Mouse (Mus musculus): ENCODE results near the gene Ppp4c. TPM values are rescaled to one million over a fixed set of nuclear protein-coding genes. Genes with fewer than 3 reads are reported as not detected.

Gene Ppp4c
- polyA plus RNA-seq, 1 experiment, result 189 TPM

DNA sequence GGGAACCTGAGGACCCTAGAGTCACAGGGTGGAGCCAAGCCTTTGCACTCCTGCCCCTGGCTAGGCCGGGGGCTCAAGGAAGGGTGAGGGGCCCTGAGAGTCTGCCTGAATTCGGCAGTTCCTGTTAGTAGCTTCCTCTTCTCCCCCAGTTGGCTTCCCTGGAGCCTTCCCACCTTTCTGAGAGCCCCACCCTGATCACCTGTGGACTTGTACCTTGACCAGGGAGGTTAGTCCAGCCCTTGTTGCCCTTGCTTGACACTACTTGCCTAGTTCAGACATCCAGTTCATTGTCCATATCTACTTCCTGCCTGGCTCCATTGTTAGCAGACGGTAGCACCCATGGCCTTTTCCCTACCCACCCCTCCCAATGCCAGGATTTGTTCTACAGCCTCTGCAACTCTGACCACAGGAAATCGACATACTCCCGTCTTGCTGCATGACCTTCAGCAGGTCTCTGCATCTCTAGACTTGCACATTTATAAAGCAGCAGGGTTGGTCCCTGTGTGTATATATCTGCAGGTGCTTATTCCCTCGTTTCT, 30.7 kb downstream of the Ppp4c start:
- Histone ChIP-seq H3ac (ENCODE audit: control insufficient read depth, insufficient read length, low read depth) (no peak overlapping the region), H3K36me3 (ENCODE audit: control insufficient read depth, insufficient read depth) (peaks cover 15% of the 10 kb centered on the region), H3K27me3 (ENCODE audit: control insufficient read depth, insufficient read depth, insufficient read length) (no peaks in the 10 kb centered on the region), H3K79me3 (ENCODE audit: low read depth) (peaks cover 1% of the 10 kb centered on the region), H3K4me3 (ENCODE audit: insufficient read depth, poor library complexity, severe bottlenecking) (no peak overlapping the region), H3K79me2 (ENCODE audit: control insufficient read depth, insufficient read depth) (peaks cover 22% of the 10 kb centered on the region)
- TF ChIP-seq FOSL1 (IDR thresholded peaks at IDR 0.05; ENCODE audit: insufficient read depth, low read length, poor library complexity, severe bottlenecking) (no peak), CTCF (IDR thresholded peaks at IDR 0.05; ENCODE audit: control insufficient read depth, insufficient read depth, insufficient read length) (no peak), MYOG (IDR thresholded peaks at IDR 0.05; ENCODE audit: control insufficient read depth, extremely low read depth, insufficient read length) (no peak), MAX (IDR thresholded peaks at IDR 0.05) (no peak), MYOD1 (IDR thresholded peaks at IDR 0.05; ENCODE audit: control insufficient read depth, insufficient read length, low read depth) (no peak), USF1 (IDR thresholded peaks at IDR 0.05; ENCODE audit: low read depth) (no peak), CEBPB (IDR thresholded peaks at IDR 0.05; ENCODE audit: low read depth) (no peak)

- Histone ChIP-seq H3K79me3 (ENCODE audit: low read depth) (peaks cover 1% of the 10 kb centered on the region), H3K36me3 (ENCODE audit: control insufficient read depth, insufficient read depth) (peaks cover 11% of the 10 kb centered on the region), H3K27me3 (ENCODE audit: control insufficient read depth, insufficient read depth, insufficient read length) (no peaks in the 10 kb centered on the region), H3K4me3 (ENCODE audit: insufficient read depth, poor library complexity, severe bottlenecking) (no peak overlapping the region), H3K79me2 (ENCODE audit: control insufficient read depth, insufficient read depth) (peaks cover 22% of the 10 kb centered on the region), H3ac (ENCODE audit: control insufficient read depth, insufficient read length, low read depth) (no peak overlapping the region)
- TF ChIP-seq MYOD1 (IDR thresholded peaks at IDR 0.05; ENCODE audit: control insufficient read depth, insufficient read length, low read depth) (no peak), FOSL1 (IDR thresholded peaks at IDR 0.05; ENCODE audit: insufficient read depth, low read length, poor library complexity, severe bottlenecking) (no peak), CEBPB (IDR thresholded peaks at IDR 0.05; ENCODE audit: low read depth) (no peak), MYOG (IDR thresholded peaks at IDR 0.05; ENCODE audit: control insufficient read depth, extremely low read depth, insufficient read length) (no peak), CTCF (IDR thresholded peaks at IDR 0.05; ENCODE audit: control insufficient read depth, insufficient read depth, insufficient read length) (no peak)
These were observed 31.3 kb downstream of the Ppp4c start for GRCm38 (mm10) chr7:126760956-126761355.

DNA sequence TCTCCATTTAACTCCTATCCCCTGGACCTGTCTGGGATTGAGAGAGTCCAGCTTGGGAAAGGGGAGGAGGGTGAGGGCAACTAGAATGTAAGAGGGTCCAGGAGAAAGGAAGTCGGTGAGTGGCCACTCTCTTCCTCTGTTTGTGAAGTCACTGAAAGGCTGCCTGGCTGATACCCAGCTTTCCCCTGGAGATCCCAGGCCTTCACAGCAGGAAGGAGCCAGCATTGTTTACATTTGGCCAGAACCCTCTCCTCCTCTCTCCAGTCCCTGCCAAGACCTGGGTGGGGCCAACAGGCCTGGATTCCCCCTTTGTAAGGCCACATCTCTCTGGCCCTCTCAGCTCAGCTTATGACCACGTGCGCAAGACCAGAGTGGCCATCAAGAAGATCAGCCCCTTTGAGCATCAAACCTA, 31.9 kb downstream of the Ppp4c start:
- H3K79me2 ChIP-seq (ENCODE audit: control insufficient read depth, insufficient read depth), result peaks cover 22% of the 10 kb centered on the region
- TF ChIP-seq MAX (IDR thresholded peaks at IDR 0.05) (peak; percentile 33), MYOD1 (IDR thresholded peaks at IDR 0.05; ENCODE audit: control insufficient read depth, insufficient read length, low read depth) (no peak), CEBPB (IDR thresholded peaks at IDR 0.05; ENCODE audit: low read depth) (no peak), MYOG (IDR thresholded peaks at IDR 0.05; ENCODE audit: control insufficient read depth, extremely low read depth, insufficient read length) (no peak), FOSL1 (IDR thresholded peaks at IDR 0.05; ENCODE audit: insufficient read depth, low read length, poor library complexity, severe bottlenecking) (no peak), CTCF (IDR thresholded peaks at IDR 0.05; ENCODE audit: control insufficient read depth, insufficient read depth, insufficient read length) (no peak), USF1 (IDR thresholded peaks at IDR 0.05; ENCODE audit: low read depth) (peak; percentile 55)
- H3K79me3 ChIP-seq (ENCODE audit: low read depth), result peaks cover 1% of the 10 kb centered on the region
- H3ac ChIP-seq (ENCODE audit: control insufficient read depth, insufficient read length, low read depth), result peak overlapping the region; percentile 85
- peak overlapping the region; percentile 68 for H3K4me3 ChIP-seq (ENCODE audit: insufficient read depth, poor library complexity, severe bottlenecking)
- no peaks in the 10 kb centered on the region for H3K27me3 ChIP-seq (ENCODE audit: control insufficient read depth, insufficient read depth, insufficient read length)
- peaks cover 11% of the 10 kb centered on the region for H3K36me3 ChIP-seq (ENCODE audit: control insufficient read depth, insufficient read depth)

DNA sequence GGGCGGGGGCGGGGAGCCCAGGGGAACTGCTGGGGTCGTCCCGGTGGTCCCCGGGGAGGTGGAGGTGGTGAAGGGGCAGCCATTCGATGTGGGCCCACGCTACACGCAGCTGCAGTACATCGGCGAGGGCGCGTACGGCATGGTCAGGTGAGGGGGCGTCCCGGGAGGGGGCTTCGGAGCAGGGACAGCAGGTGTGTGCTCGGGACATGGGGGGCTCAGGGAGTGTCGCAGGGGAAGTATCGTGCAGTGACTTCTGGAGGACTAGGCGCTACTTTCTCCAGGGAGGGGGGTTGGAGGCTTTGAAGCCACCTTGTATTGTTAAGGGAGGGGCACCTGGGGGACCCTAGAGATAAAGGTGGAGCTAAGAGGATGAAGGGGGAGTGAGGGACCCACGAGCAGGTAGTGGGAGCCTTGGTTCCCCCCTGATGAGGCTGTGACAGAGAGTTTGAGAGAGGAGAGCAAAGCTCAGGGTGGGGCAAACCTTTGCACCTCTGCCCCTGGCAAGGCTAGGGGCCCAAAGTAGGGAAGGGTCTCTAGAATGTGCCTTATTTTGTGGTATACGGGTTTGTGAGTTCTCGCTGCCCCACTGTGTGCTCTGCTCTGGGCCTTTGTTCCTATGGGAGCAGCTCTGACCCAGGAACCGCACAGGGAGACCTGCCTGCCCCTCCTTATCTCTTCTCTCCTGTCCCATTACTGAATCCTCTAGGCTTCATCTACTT, 32.5 kb downstream of the Ppp4c start:
- TF ChIP-seq CEBPB (IDR thresholded peaks at IDR 0.05; ENCODE audit: low read depth) (no peak), USF1 (IDR thresholded peaks at IDR 0.05; ENCODE audit: low read depth) (no peak)
- Histone ChIP-seq H3K36me3 (ENCODE audit: control insufficient read depth, insufficient read depth) (peaks cover 11% of the 10 kb centered on the region), H3K79me3 (ENCODE audit: low read depth) (peaks cover 1% of the 10 kb centered on the region), H3K4me3 (ENCODE audit: insufficient read depth, poor library complexity, severe bottlenecking) (peak overlapping the region; percentile 68), H3K79me2 (ENCODE audit: control insufficient read depth, insufficient read depth) (peaks cover 22% of the 10 kb centered on the region), H3K27me3 (ENCODE audit: control insufficient read depth, insufficient read depth, insufficient read length) (no peaks in the 10 kb centered on the region), H3ac (ENCODE audit: control insufficient read depth, insufficient read length, low read depth) (peak overlapping the region; percentile 85)

GRCm38 (mm10) chr7:126759050-126759671, 33.1 kb downstream of the Ppp4c start, which contains the start of gene Mapk3:
Mapk3 (plus strand) TSS chr7:126759601.
- Histone ChIP-seq H3ac (ENCODE audit: control insufficient read depth, insufficient read length, low read depth) (peak within 1 kb of the TSS; percentile 85), H3K27me3 (ENCODE audit: control insufficient read depth, insufficient read depth, insufficient read length) (no peaks in the 10 kb centered on the region), H3K4me3 (ENCODE audit: insufficient read depth, poor library complexity, severe bottlenecking) (peak within 1 kb of the TSS; percentile 68), H3K79me2 (ENCODE audit: control insufficient read depth, insufficient read depth) (peaks cover 22% of the 10 kb centered on the region), H3K36me3 (ENCODE audit: control insufficient read depth, insufficient read depth) (peaks cover 9% of the 10 kb centered on the region), H3K79me3 (ENCODE audit: low read depth) (peaks cover 1% of the 10 kb centered on the region)
- peak; percentile 81 for TF ChIP-seq USF1 (IDR thresholded peaks at IDR 0.05; ENCODE audit: low read depth)
- TF ChIP-seq CTCF (IDR thresholded peaks at IDR 0.05; ENCODE audit: control insufficient read depth, insufficient read depth, insufficient read length), result peak; percentile 62
- no peak for TF ChIP-seq FOSL1 (IDR thresholded peaks at IDR 0.05; ENCODE audit: insufficient read depth, low read length, poor library complexity, severe bottlenecking)
- TF ChIP-seq MAX (IDR thresholded peaks at IDR 0.05), result no peak
- no peak for TF ChIP-seq MYOG (IDR thresholded peaks at IDR 0.05; ENCODE audit: control insufficient read depth, extremely low read depth, insufficient read length)
- TF ChIP-seq CEBPB (IDR thresholded peaks at IDR 0.05; ENCODE audit: low read depth), result no peak
- no peak for TF ChIP-seq MYOD1 (IDR thresholded peaks at IDR 0.05; ENCODE audit: control insufficient read depth, insufficient read length, low read depth)

Measured in C2C12 (cell line).